Mouse (Mus musculus): ENCODE results near the gene Arl16. TPM values are rescaled to one million over a fixed set of nuclear protein-coding genes. Genes with fewer than 3 reads are reported as not detected.

The Arl16 gene
- total and polyA plus RNA-seq, 3 experiments = 20.0 to 20.8 TPM; not detected in 1

GRCm38 (mm10) chr11:120422651-120423568 is 44.5 kb downstream of the Arl16 start:
- 0 out of 2 replicates have a peak, but pooled peaks have one; percentile 6 for TF ChIP-seq POLR2AphosphoS2 (IDR thresholded peaks at IDR 0.05; ENCODE audit: low read length)
- no peak for TF ChIP-seq USF1 (IDR thresholded peaks at IDR 0.05; ENCODE audit: low read depth, low read length)
- TF ChIP-seq ZC3H11A (IDR thresholded peaks at IDR 0.05; ENCODE audit: low read depth, low read length) = no peak
- Histone ChIP-seq H3K36me3 (ENCODE audit: control insufficient read depth in 1 of 2, insufficient read depth in 2 of 2, low read length in 2 of 2) (peaks cover 0 to 67% of the 10 kb centered on the region in 2 experiments; a peak in 2 of 4 replicates), H3K4me3 (ENCODE audit: control insufficient read depth in 1 of 2, insufficient read depth in 1 of 2, low read depth in 2 of 2, low read length in 2 of 2) (no peak overlapping the region), H3K4me1 (ENCODE audit: control insufficient read depth in 1 of 2, insufficient read depth in 2 of 2, low read length in 2 of 2) (no peaks in the 10 kb centered on the region), H3K27me3 (ENCODE audit: control insufficient read depth in 1 of 2, insufficient read depth in 2 of 2, low read length in 2 of 2) (no peaks in the 10 kb centered on the region), H3K9me3 (replicated peaks; ENCODE audit: insufficient read depth, low read length) (no peaks in the 10 kb centered on the region), H3K9ac (ENCODE audit: control insufficient read depth, low read depth, low read length, poor library complexity, severe bottlenecking) (no peak overlapping the region), H3K79me2 (ENCODE audit: control insufficient read depth, insufficient read depth, low read length, poor library complexity) (peaks cover 6% of the 10 kb centered on the region; the same call in 1 of the 2 replicates), H3K27ac (ENCODE audit: control insufficient read depth, low read depth, low read length) (no peak overlapping the region)
- DNase-seq (ENCODE audit: low read depth, low spot score) = no peak

- no peak for DNase-seq (ENCODE audit: low read depth, low spot score)
- H3K4me3 ChIP-seq (ENCODE audit: control insufficient read depth in 1 of 2, insufficient read depth in 1 of 2, low read depth in 2 of 2, low read length in 2 of 2) = no peak overlapping the region
- TF ChIP-seq CHD2 (IDR thresholded peaks at IDR 0.05; ENCODE audit: low read length) (no peak), ELF1 (IDR thresholded peaks at IDR 0.05; ENCODE audit: low read depth, low read length) (no peak), E2F4 (IDR thresholded peaks at IDR 0.05; ENCODE audit: borderline replicate concordance, low read depth, low read length) (no peak), EP300 (IDR thresholded peaks at IDR 0.05; ENCODE audit: low read depth in 1 of 2, low read length in 2 of 2) (no peak), NRF1 (IDR thresholded peaks at IDR 0.05; ENCODE audit: insufficient read depth, low read depth, low read length, poor library complexity, severe bottlenecking) (no peak), SMC3 (IDR thresholded peaks at IDR 0.05; ENCODE audit: low read depth, low read length) (no peak), RCOR1 (IDR thresholded peaks at IDR 0.05; ENCODE audit: low read depth, low read length) (no peak), TAL1 (IDR thresholded peaks at IDR 0.05; ENCODE audit: low read length) (no peak), POLR2AphosphoS2 (IDR thresholded peaks at IDR 0.05; ENCODE audit: low read length) (no peak), RAD21 (IDR thresholded peaks at IDR 0.05; ENCODE audit: low read depth, low read length) (no peak), BHLHE40 (IDR thresholded peaks at IDR 0.05; ENCODE audit: borderline replicate concordance, low read depth, low read length) (no peak), TBP (IDR thresholded peaks at IDR 0.05; ENCODE audit: low read depth, low read length) (no peak), SIN3A (IDR thresholded peaks at IDR 0.05; ENCODE audit: low read length) (no peak), MEF2A (IDR thresholded peaks at IDR 0.05; ENCODE audit: extremely low read depth, insufficient replicate concordance, low read depth, low read length, poor library complexity, severe bottlenecking) (no peak), ETS1 (IDR thresholded peaks at IDR 0.05; ENCODE audit: low read depth, low read length) (no peak), ZMIZ1 (IDR thresholded peaks at IDR 0.05; ENCODE audit: low read depth, low read length) (no peak), JUND (IDR thresholded peaks at IDR 0.05; ENCODE audit: low read depth, low read length) (no peak), MAZ (IDR thresholded peaks at IDR 0.05; ENCODE audit: low read depth, low read length) (no peak), USF1 (IDR thresholded peaks at IDR 0.05; ENCODE audit: low read depth, low read length) (no peak)
- no peaks in the 10 kb centered on the region for H3K4me1 ChIP-seq (ENCODE audit: control insufficient read depth in 1 of 2, insufficient read depth in 2 of 2, low read length in 2 of 2)
- H3K9me3 ChIP-seq (replicated peaks; ENCODE audit: insufficient read depth, low read length) = no peaks in the 10 kb centered on the region
- H3K36me3 ChIP-seq (ENCODE audit: control insufficient read depth in 1 of 2, insufficient read depth in 2 of 2, low read length in 2 of 2) = peaks cover 0 to 58% of the 10 kb centered on the region in 2 experiments; a peak in 2 of 4 replicates
- H3K27me3 ChIP-seq (ENCODE audit: control insufficient read depth in 1 of 2, insufficient read depth in 2 of 2, low read length in 2 of 2) = no peaks in the 10 kb centered on the region
- H3K79me2 ChIP-seq (ENCODE audit: control insufficient read depth, insufficient read depth, low read length, poor library complexity) = peaks cover 6% of the 10 kb centered on the region; the same call in 1 of the 2 replicates
- H3K9ac ChIP-seq (ENCODE audit: control insufficient read depth, low read depth, low read length, poor library complexity, severe bottlenecking) = no peak overlapping the region
- H3K27ac ChIP-seq (ENCODE audit: control insufficient read depth, low read depth, low read length) = no peak overlapping the region
Observed at GRCm38 (mm10) chr11:120418592-120418991, 48.8 kb downstream of the Arl16 start.

Data from MEL (cell line).